Mouse (Mus musculus) spleen, postnatal 4 days (tissue): Measurements from ENCODE around the gene Aes.

ENCODE experiments used
- DNase-seq, 2 experiments: peaks; one replicate each; pipeline ENCODE4 v3.0.0; 2022; ENCODE audit warnings: low spot score in 2 of 2

Gene Aes

DNA sequence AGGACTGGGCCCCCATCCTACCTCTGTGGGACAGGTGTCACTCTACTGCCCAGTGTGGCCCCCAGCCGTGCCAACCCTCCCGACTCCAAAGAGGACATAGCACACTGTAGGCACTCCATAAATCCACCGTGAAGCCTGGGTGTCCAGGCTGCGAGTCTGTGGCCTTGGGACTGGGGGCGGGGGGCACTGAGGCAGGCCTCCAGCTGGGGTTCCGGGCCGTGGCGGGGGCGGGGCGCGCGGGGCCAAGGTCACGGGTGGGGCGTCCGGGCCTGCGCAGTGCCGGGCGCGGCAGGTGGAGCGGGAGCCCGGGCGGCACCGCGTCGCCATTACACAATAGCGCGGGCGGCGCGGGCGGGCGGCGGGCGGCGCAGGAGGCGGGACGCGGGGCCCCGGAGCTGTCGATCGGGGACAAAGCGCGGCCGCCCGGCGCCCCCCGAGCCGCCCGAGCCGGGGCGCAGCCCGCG lies at the start of gene Aes:
TSS of gene Aes (plus strand) at position 326 of the 464 bp plus-strand sequence.
- peak; percentile 76 to 87 for DNase-seq

DNA sequence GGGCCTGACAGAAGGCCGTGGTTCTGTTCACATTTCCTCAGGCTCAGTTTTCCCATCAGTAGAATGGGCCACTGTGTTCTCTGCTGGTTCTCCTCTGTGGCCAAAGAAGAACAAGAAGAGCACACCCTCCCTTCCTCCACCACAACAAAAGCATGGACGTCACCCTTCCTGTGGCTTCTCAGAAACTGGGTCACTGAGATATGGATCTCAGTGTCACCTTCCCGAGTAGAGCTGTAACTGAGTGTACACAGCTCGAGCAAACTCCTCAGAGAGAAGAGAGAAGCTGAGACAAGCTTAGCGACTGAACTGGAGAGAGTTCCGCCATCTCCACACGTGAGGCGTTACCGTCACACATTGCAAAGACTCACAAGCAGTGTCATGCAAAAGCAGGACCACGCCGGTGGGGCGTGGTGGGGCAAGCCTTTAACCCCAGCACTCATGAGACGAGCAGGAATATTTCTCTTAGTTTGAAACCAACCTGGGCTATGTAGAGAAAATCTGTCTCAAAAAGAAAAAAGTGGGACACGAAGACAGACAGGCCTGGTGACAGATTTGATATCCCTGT lies 49.0 kb upstream of the Aes start:
- no peak for DNase-seq

DNA sequence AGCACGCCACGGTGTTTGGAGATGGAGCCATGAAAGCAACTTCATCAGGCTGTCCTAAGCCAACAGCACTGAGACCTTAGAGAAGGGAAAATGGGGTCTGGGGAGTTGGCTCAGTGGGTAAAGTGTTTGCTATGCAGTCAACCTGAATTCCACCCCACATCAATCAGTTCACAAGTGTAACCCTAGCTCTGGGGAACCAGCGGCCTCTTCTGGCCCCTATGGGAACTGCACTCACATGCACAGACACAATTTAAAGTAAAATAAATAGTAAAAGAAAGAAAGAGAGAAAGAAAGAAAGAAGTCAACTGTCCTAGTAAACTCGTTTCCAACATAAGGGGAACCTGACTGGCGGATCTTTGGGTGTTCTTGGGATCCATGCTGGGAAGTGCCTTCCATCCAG lies 45.5 kb upstream of the Aes start:
- no peak for DNase-seq

DNA sequence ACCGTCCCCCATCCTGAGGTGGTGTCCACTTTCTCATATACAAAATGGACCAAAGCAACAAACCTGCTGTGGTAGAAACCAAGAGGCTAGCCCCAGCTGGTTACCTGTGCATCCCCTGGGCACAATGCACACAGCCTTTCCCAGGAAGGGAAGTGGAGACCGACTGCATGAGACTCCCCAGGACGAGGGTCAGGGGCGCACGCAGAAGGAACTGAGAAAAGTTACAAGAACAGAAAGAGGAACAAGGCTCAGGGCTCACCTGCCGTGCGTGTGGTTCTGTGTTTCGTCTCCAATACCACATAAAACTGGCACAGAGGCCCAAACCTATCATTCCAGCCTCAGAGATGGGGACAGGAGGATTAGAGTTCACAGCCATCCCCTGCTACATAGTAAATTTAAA lies 42.1 kb upstream of the Aes start:
- peak in 1 of 2 experiments; percentile 50 for DNase-seq

DNA sequence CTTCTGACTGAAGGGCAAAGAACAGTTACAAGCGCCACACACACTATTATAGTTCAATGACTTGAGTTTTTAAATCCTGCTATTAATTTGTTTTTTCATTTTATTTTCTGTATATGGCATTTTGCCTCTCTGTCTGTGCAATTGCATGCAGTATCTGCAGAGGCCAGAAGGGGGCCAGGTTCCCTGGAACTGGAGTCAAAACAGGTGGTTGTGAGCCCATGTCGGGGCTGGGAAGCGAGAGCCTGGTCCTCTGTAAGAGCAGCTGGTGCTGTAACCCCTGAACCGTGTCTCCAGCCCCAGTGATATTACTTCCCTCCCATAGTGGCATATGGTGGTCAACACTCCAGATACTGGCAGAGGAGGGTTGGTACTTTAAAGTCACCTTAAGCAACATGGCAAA lies 40.7 kb upstream of the Aes start:
- peak; percentile 83 to 93 for DNase-seq

DNA sequence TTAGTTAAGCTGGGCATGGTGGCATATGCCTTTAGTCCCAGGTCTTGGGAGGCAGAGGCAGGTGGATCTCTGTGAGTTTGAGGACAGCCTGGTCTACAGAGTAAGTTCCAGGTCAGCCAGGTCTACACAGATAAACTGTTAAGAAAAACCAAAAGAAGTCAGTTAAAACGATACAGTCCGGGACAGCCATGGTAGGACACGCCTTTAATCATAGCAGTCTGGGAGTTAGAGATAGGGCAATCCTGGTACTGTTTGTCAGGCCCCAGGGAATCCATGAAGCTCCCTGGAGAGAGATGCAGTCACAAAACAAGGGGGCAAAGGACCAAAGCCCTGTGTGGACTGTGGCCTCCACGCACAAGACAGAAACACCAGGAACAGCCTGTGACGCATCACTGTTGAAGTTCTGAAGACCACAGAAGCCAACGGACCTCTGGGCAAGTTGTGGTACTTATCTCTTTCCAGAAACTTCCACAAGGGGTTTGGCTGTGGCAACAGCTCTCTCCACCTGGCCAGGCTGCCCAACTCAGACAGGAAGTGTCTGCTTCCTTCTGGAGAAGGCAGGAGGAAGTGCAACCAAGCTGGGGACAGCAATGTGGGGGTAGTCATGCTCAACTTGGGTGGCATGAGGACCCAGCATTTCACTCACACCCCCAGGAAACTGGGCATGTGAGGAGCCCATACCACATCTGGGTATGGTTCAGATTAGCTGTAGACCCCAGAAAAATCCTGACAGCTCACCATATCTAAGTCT lies 39.9 kb upstream of the Aes start:
- DNase-seq, result no peak

DNA sequence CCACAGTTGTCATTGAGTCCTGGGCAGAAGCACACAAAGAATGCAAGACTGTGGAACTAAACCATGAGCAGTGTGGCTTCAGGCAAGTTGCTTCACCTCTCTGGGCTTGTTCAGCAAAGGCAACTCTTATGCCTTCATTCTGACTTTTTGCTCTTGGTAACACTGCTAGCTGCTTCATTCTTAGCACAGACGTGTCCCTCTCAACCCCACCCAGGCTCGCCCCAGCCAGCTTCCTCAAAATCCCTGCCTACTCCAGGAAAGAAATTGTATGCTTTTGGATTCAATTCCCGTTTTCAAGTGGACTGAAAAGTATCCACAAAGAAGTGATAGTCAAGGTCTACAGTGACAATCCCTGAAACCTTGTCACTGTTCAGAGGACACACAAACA lies 39.3 kb upstream of the Aes start:
- DNase-seq, result no peak

DNA sequence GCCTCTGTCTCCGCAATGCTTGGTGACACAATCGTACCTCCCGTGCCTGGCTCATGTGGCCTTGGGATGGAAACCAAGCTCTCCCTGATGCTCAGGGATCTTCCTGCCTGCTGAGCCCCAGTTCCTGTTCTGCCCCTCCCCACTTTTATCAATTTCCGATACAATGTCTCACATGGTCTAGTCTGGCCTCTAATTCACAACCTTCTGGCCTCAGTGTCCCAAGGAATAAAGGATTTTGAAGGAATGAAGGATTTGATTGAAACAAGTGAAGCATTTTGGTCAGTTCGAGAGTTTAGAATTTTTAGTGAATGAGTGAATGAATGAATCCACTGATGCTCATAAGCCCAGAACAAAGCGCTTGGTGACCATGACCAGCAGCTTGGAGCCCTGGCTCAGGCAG lies 36.1 kb upstream of the Aes start:
- no peak for DNase-seq

DNA sequence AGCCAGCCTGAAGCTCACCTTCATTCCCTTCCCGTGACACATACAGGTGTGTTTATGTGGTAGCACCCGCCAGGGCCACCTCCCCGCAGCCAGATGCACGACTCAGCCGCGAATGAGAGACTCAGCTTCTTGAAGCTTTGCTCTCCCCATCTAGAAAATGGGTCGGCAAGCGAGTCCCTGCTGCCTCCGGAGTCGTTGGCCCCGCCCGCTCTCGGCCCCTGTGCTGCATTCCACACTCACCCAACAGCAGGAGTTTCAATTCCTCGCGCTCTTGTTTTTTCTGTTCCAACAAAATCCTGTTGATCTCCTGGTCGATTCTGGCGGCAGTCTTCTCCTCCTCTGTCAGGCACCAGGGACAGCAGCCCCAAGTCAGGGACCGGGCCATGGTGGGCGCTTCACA lies 35.7 kb upstream of the Aes start:
- no peak for DNase-seq

DNA sequence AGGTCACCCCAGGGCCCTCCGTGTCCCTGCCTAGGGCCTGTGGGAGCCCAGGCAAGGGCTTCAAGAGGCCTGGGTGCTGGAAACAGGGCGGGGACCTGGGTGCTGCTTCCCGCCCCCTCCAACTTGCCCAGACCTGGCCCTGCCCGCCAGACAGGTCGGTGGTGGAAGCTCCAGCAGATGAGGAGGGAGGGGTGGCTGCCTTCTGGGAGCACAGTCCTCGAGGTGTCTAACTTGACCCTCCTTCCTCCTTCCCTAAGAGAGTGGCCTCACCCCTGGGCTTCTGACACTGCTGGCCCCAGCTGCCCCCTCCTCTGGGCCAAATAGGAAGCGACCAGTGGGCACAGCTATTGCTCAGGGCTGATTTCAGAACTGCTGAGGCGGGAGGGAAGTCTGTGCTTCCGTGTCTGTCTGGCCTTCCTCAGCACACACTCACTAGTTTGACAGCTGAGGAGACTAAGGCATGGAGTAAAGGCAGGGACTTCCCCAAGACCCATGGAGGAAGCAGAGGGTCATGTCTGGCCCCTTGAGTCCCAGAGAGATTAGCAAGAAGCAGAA lies 35.2 kb upstream of the Aes start, which contains the start of gene Gna15:
TSS of gene Gna15 (minus strand) at position 175 of the 555 bp plus-strand sequence.
- DNase-seq, result no peak

DNA sequence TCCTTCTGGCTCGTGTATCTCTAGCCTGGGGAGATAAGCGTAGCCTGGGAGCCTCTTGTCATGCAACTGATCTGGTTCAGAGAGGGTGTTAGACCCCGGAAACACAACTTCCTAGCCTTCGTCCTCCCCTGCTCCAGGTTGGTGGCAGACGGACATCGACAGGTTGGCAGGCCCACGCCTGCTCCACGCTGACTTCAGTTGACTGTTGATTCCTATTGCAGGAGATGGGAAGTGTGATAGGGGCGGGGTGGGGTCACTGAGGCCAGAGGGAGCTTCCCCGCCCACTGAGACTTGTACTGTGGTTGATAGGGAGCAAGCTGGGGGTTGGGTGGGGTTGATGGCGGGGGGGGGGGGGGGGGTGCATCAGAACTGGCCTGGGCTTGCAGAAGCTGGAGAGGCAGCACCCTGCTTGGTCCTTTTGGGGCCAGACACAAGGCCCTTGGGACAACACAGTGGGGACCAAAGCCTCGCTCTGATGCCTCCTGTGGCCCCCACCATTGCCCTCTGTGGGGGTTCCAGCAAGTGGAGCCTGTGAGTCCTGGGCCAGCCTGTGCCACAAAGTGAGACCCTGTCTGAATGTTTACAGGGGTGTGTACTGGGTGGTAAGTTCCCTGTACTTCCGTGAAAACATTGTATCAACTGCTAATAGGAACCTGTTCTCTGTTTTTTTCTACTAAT lies 34.1 kb upstream of the Aes start:
- peak in 1 of 2 experiments; percentile 24 for DNase-seq

DNA sequence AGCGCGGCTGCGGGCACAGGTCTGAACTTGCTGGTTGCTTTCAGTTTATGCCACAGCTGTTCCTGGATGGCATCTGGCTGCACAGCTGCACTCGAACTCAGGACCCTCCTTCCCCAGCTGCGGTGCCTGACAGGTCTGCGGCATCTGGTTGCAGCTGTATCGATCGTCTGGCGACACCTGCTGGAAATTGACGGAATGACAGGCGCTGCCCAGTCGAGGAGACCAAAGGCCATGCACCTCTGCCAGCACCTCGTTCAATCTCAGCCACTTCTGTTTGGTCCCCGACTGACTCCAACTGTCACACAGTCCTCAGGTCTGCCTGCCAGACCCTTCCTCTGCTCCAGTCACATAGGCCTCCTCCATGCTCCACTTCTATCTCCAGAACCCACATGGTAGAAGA lies 32.5 kb upstream of the Aes start:
- DNase-seq, result peak; percentile 89 to 98

DNA sequence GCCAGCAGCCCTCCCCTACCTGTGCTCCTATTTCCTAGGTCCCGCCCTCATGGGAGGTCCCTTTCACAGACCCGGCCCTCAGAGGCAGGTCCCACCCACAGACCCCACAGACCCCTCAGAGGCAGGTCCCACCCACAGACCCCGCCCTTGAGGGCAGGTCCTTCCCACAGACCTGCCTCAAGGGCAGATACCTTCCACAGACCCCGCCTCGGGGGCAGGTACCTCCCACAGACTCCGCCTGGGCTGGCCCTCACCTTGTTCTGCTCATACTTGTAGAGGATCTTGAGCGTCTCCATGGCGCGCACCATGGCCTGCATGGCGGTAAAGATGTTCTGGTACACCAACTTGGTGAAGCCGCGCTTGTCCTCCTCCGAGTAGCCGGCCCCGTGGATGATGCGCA lies 24.5 kb upstream of the Aes start:
- DNase-seq, result no peak

DNA sequence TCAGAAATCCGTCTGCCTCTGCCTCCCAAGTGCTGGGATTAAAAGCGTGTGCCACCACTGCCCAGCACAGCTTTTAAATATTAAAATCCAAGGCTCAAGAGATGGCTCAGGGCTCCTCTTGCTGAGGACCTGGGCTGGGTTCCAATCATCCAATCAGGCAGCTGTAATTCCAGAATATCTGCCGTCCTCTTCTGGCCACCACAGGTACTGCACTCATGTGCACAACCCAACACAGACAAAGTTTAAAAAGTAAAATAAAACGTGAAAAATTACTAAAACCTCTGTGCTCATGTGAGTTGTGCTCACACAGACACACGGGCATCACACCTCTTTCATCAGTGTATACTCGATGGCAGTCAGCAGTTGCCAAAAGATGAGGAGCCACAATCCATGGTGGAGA lies 22.6 kb upstream of the Aes start:
- no peak for DNase-seq

DNA sequence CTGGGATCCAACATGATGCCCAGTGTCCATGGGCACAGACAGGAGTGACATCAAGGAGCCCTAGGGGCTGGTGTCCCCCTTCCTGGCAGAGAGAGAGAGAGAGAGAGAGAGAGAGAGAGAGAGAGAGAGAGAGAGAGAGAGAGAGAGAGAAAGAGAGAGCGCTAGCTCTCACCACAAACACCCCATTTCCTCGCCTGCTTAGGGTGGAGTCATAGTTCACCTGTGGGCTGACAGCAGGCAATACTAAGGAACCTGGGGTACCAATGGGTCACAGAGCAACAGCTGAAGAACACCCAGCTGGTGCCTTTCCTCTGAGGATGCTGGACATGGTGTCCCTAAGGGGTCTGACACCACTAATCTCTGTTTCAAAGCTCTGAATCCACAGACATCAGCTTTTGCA lies 21.9 kb upstream of the Aes start:
- DNase-seq, result no peak

DNA sequence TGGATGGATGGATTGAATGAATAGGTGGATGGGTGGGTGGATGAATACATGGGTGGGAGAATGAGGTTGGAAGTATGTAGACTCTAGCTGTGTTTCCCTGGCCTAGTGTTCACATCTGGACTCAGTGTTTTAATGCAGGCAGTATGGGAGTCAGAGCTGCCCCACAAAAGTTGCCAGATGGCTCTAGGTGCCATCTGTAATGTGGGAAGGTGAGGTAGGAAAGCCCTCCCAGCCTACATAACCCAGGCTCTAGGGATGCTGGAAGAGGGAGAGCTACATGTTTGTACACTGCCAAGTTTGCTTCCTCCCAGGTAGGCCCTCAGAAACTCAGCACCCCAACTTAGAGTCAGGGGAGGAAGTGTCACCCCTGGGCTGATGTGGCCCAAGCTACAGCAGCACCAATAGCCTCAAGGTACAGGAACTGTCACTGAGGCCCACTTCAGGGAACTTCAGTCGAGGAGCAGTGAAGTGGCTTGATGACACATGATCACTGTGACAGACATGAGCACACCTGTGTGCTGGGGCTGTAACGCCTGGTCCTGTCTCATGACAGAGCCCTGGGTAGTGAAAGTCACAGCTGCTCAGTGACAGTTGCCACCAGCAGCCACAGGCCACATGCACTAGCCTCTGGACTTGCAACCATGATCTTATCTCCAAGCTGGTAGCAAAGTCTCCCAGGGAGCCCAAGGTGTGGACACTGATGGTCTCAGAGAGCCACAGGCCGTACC lies 20.8 kb upstream of the Aes start:
- no peak for DNase-seq

DNA sequence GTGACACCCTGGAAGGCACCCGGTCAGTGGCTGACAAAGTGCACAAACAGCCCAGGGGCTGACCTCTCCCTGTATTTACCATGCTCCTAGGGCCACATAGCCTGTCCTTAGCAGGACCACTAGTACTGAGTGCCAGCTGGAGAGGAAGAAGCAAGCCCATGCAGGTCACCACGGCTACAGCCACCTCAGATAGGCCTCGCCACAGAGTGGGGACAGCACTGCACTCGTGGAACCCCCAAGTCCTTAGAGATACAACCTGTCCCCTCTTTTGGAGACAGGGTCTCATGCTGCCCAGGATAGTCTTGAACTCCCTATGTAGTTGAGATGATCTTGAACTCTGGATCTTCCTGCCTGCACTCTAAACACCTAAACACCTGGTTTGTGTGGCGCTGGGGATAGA lies 17.9 kb upstream of the Aes start:
- no peak for DNase-seq

DNA sequence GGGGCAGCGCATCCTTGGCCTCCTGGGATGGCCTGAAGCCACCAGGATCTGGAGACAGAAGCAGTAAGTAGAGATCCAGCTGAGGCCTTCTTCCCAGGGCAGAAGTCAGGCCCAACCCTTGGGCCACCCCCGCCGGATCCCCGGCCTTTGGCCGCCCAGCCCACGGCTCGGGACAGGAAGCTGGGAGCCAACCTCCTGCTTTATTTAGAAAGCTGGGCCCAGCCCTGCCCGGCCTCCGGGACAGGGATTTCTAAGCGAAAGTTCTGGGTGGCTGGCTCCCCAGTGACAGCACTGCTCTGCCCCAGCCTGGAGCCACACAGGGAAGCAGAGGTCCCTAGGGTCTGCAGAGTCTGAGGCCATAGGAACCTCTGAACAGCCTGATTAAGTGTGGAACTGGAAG lies 17.5 kb upstream of the Aes start:
- DNase-seq, result no peak

DNA sequence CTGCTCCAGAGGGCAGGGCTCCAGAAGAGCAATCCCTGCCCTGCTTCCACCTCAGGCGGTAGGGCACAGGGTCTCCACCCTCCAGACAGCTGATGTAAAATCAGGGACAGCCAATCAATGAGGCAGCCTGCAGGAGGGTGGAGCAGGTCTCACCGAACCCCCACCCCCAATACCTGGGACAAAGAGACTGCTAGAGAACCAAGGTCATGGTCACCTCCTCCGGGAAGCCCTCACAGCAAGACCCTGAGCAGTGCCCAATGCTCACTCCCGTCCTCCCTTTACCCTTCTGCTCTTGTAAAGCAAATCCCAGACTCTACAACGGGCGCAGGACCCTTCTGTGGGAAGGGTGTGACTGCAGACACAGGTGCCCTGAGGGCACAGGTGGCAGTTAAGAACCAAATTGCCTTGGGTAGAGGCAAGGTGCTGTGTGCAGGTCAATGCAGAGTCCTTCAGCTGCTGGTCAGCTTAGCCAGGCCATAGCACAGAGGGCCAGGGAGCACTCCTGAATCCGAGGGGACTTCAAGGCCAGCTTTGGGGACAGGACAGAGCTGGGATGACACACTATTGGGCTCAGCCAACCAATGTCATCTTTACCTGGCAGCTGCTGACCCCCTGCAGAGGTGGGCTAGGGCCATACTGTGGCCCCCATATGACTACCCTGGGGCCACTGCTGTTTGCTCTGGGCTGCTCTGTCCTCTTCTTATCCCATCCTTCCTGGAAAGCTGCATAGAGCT lies 16.4 kb upstream of the Aes start:
- DNase-seq, result no peak

DNA sequence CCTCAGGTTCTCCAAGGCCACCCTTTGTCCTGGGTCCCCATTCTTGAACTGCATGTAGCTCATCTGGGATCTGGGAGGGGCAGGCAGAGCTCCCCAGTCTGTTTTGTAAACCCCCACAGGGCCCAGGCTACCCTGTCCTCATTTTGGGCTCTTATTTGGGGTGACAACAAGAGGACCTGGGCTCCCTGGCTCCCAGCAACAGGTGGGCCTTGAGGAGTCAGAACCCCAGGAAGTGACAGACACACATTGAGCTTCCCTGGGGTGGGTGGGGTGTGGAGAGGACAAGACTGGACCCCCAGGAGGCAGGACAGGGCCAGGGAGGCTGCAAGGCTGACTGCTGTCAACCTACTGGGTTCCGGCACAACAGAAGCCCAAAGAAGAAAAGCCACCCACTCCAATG lies 15.7 kb upstream of the Aes start:
- no peak for DNase-seq
